Mouse (Mus musculus) heart, embryonic 10.5 days (tissue): Measurements from ENCODE around the gene Znrd1. TPM values are rescaled to one million over a fixed set of nuclear protein-coding genes. Genes with fewer than 3 reads are reported as not detected.

ENCODE experiments used
- polyA plus RNA-seq: library from polyadenylated mRNA; unstranded; fragments of >200 nt; fragmentation: Nextera tagmentation; extraction: Ambion mirVana; gene quantifications from 2 replicates; pipeline ENCODE4 v1.2.1, GENCODE M21; 2016

Znrd1 gene
- polyA plus RNA-seq, 1 experiment from 2014 or later: 55.4 TPM

Other genes starting within 250 kb of the Znrd1 start
- not detected in 2 replicates for gene H2-M10.5, start 185.6 kb downstream of the Znrd1 start, polyA plus RNA-seq
- not detected in 2 replicates for gene H2-M10.6, start 146.4 kb downstream of the Znrd1 start, polyA plus RNA-seq
- 27.1 and 30.4 TPM in 2 replicates for gene Trim26, start 121.4 kb downstream of the Znrd1 start, polyA plus RNA-seq
- gene Trim15, start 91.3 kb downstream of the Znrd1 start, polyA plus RNA-seq: 0.20 TPM in 1 of 2 replicates, not detected in the other
- gene Trim10, start 89.0 kb downstream of the Znrd1 start, polyA plus RNA-seq: 18.6 and 21.5 TPM in 2 replicates
- not detected in 2 replicates for gene Trim40, start 68.4 kb downstream of the Znrd1 start, polyA plus RNA-seq
- gene Trim31, start 60.4 kb downstream of the Znrd1 start, polyA plus RNA-seq: not detected in 2 replicates
- not detected in 2 replicates for gene Rnf39, start 15.6 kb downstream of the Znrd1 start, polyA plus RNA-seq
- gene Ppp1r11, start 6.8 kb downstream of the Znrd1 start, polyA plus RNA-seq: 98.8 and 121 TPM in 2 replicates
- gene Znrd1as, start within 50 bp of the Znrd1 start, polyA plus RNA-seq: 7.7 and 10.3 TPM in 2 replicates
- 0.19 and 0.32 TPM in 2 replicates for gene 2410137M14Rik, start 22.7 kb upstream of the Znrd1 start, polyA plus RNA-seq
- 0.27 and 0.39 TPM in 2 replicates for gene H2-M5, start 31.0 kb upstream of the Znrd1 start, polyA plus RNA-seq
- gene Zfp57, start 42.6 kb upstream of the Znrd1 start, polyA plus RNA-seq: 65.9 and 84.5 TPM in 2 replicates
- gene Mog, start 64.8 kb upstream of the Znrd1 start, polyA plus RNA-seq: 0.10 and 0.14 TPM in 2 replicates
- 5.8 and 9.6 TPM in 2 replicates for gene Gabbr1, start 87.4 kb upstream of the Znrd1 start, polyA plus RNA-seq
- not detected in 2 replicates for gene Olfr90, start 129.9 kb upstream of the Znrd1 start, polyA plus RNA-seq
- gene Olfr91, start 139.7 kb upstream of the Znrd1 start, polyA plus RNA-seq: 0.15 TPM in 1 of 2 replicates, not detected in the other
- gene Olfr92, start 161.5 kb upstream of the Znrd1 start, polyA plus RNA-seq: not detected in 2 replicates
- gene Olfr93, start 202.9 kb upstream of the Znrd1 start, polyA plus RNA-seq: not detected in 2 replicates
- gene Ubd, start 235.3 kb upstream of the Znrd1 start, polyA plus RNA-seq: not detected in 2 replicates
- not detected in 2 replicates for gene Olfr94, start 242.4 kb upstream of the Znrd1 start, polyA plus RNA-seq